ENCODE assay signal across 14 mouse cellular contexts in genomic region chr14:27823048-27823447, GRCm38 (mm10).
A peak's percentile ranks its signal among the peaks of the same experiment; 100 is the strongest.
DNase-seq lines count a peak whose midpoint lies in the region; ATAC-seq lines count a peak whose summit lies in the region.
"Had no signal": no experiment of that assay in that cellular context is flagged by ENCODE, and none has a peak within 500 bp of the region (broad histone marks: within the 10 kb centered on the region; RNA-seq: fewer than 3 reads in every experiment).

No protein-coding gene starts in this region.

- ATAC-seq in midbrain, embryonic 15.5 days (replicated peaks), result no peak
- ATAC-seq in forebrain, embryonic 16.5 days, result no peak

- no peaks in the 10 kb centered on the region for H3K4me1 ChIP-seq in heart, embryonic 10.5 days
- 0 out of 2 replicates have a peak, but pooled peaks cover 3% of the 10 kb centered on the region for H3K4me1 ChIP-seq in midbrain, embryonic 15.5 days
- H3K4me1 ChIP-seq in forebrain, embryonic 16.5 days (replicated peaks; ENCODE audit: control insufficient read depth, insufficient read depth, low read length), result 0 out of 2 replicates have a peak, but pooled peaks cover 4% of the 10 kb centered on the region
- H3K4me1 ChIP-seq: hindbrain, embryonic 15.5 days; limb, embryonic 13.5 days had no signal

- intact Hi-C loops in heart, postnatal 10 days (cut with DNase I), result no loop called here

- 52% methylated on average over 3 of the region's 3 CpGs for WGBS in heart, embryonic 10.5 days
- 8% methylated on average over 3 of the region's 3 CpGs for WGBS in large intestine, adult 2 months
- 75% methylated on average over 3 of the region's 3 CpGs for WGBS in midbrain, embryonic 15.5 days
- 66% methylated on average over 3 of the region's 3 CpGs for WGBS in forebrain, embryonic 16.5 days

- DNase-seq in heart, postnatal 10 days, result peak; percentile 15 to 31
- DNase-seq in heart, embryonic 10.5 days (ENCODE audit: low spot score), result no peak
- DNase-seq in MN1 (ENCODE audit: low spot score), result peak; percentile 34
- peak; percentile 61 for DNase-seq in adrenal gland, postnatal 10 days
- DNase-seq in large intestine, adult 2 months (ENCODE audit: low read depth, low spot score), result peak; percentile 75
- DNase-seq in right cerebral cortex, adult 18-20 months, result no peak
- DNase-seq: cerebellum, adult 9-11 months; thymus, postnatal 4 days had no signal

- H3K36me3 ChIP-seq in heart, embryonic 10.5 days, result no peaks in the 10 kb centered on the region
- no peaks in the 10 kb centered on the region for H3K36me3 ChIP-seq in midbrain, embryonic 15.5 days (replicated peaks)
- no peaks in the 10 kb centered on the region for H3K36me3 ChIP-seq in forebrain, embryonic 16.5 days (ENCODE audit: control insufficient read depth, insufficient read depth)
- H3K36me3 ChIP-seq: heart, embryonic 15.5 days; hindbrain, embryonic 15.5 days; limb, embryonic 13.5 days had no signal

- no peaks in the 10 kb centered on the region for H3K9me3 ChIP-seq in heart, embryonic 10.5 days
- no peaks in the 10 kb centered on the region for H3K9me3 ChIP-seq in midbrain, embryonic 15.5 days
- no peaks in the 10 kb centered on the region for H3K9me3 ChIP-seq in forebrain, embryonic 16.5 days (ENCODE audit: control insufficient read depth, low read length)
- H3K9me3 ChIP-seq: heart, embryonic 15.5 days; hindbrain, embryonic 15.5 days; limb, embryonic 13.5 days had no signal

- no peak overlapping the region for H3K4me2 ChIP-seq in midbrain, embryonic 15.5 days
- H3K4me2 ChIP-seq in forebrain, embryonic 16.5 days (ENCODE audit: low read length), result no peak overlapping the region
- H3K4me2 ChIP-seq: heart, embryonic 15.5 days; hindbrain, embryonic 15.5 days; limb, embryonic 13.5 days had no signal

- no peak overlapping the region for H3K9ac ChIP-seq in midbrain, embryonic 15.5 days
- H3K9ac ChIP-seq in forebrain, embryonic 16.5 days (replicated peaks; ENCODE audit: low read depth, low read length), result no peak overlapping the region
- H3K9ac ChIP-seq: heart, embryonic 15.5 days; hindbrain, embryonic 15.5 days; limb, embryonic 13.5 days had no signal

- no peak overlapping the region for H3K27ac ChIP-seq in heart, embryonic 10.5 days
- H3K27ac ChIP-seq in midbrain, embryonic 15.5 days, result no peak overlapping the region
- no peak overlapping the region for H3K27ac ChIP-seq in forebrain, embryonic 16.5 days (ENCODE audit: low read length)
- H3K27ac ChIP-seq: heart, embryonic 15.5 days; hindbrain, embryonic 15.5 days; kidney, postnatal 0 days; limb, embryonic 13.5 days had no signal

- no peaks in the 10 kb centered on the region for H3K27me3 ChIP-seq in heart, embryonic 10.5 days (ENCODE audit: insufficient read depth, poor library complexity, severe bottlenecking)
- no peaks in the 10 kb centered on the region for H3K27me3 ChIP-seq in midbrain, embryonic 15.5 days (replicated peaks)
- H3K27me3 ChIP-seq in forebrain, embryonic 16.5 days (replicated peaks; ENCODE audit: control insufficient read depth, insufficient read depth, low read length), result no peaks in the 10 kb centered on the region
- H3K27me3 ChIP-seq: heart, embryonic 15.5 days; hindbrain, embryonic 15.5 days; limb, embryonic 13.5 days had no signal

- no peak overlapping the region for H3K4me3 ChIP-seq in heart, embryonic 10.5 days
- no peak overlapping the region for H3K4me3 ChIP-seq in midbrain, embryonic 15.5 days
- no peak overlapping the region for H3K4me3 ChIP-seq in forebrain, embryonic 16.5 days (replicated peaks; ENCODE audit: low read length)
- H3K4me3 ChIP-seq: heart, embryonic 15.5 days; hindbrain, embryonic 15.5 days; limb, embryonic 13.5 days had no signal

Comparison
In these comparisons a context has a peak if more than half of its experiments do, and no peak if none do; other contexts are left out.
1. DNase-seq: peak in heart, postnatal 10 days (2 of 2), MN1 (single experiment), adrenal gland, postnatal 10 days (single experiment) and large intestine, adult 2 months (single experiment); none in heart, embryonic 10.5 days (single experiment) and right cerebral cortex, adult 18-20 months (single experiment).